Mouse (Mus musculus) layer of hippocampus, postnatal 14 days (tissue): ENCODE results near the gene Acat2. TPM values are rescaled to one million over a fixed set of nuclear protein-coding genes. Genes with fewer than 3 reads are reported as not detected.
"Not testable (repeated sequence)": the region's sequence is repeated elsewhere in the genome, so short reads cannot be mapped to it uniquely, and the experiment has no call there.

ENCODE experiments used
- DNase-seq, 2 experiments: peaks; one replicate each; pipeline ENCODE4 v3.0.0; 2021 to 2022; ENCODE audit warnings: low spot score in 2 of 2, mixed read lengths in 1 of 2
- total RNA-seq, 2 experiments: library from RNA; stranded (reverse); gene quantifications; 2 replicates each; pipeline ENCODE4 v1.2.3; 2021

Acat2 gene
- total RNA-seq, 2 experiments from 2014 or later = 82.4 to 85.9 TPM

- no peak for DNase-seq
Measured at GRCm38 (mm10) chr17:12963476-12963875, 2.9 kb upstream of the Acat2 start.

GRCm38 (mm10) chr17:12959377-12959776 lies 1.2 kb downstream of the Acat2 start:
- not testable (repeated sequence) for DNase-seq

- DNase-seq = no peak
Measured at GRCm38 (mm10) chr17:12956664-12957063, 3.9 kb downstream of the Acat2 start.

- DNase-seq = no peak
Measured at GRCm38 (mm10) chr17:12949669-12950068, 10.9 kb downstream of the Acat2 start.

- no peak for DNase-seq
Measured at GRCm38 (mm10) chr17:12942459-12943162, 17.9 kb downstream of the Acat2 start.

GRCm38 (mm10) chr17:12941543-12942260 lies 18.8 kb downstream of the Acat2 start:
- DNase-seq = no peak

GRCm38 (mm10) chr17:12940151-12940805 lies 20.3 kb downstream of the Acat2 start, which contains the start of gene Acat3:
Gene Acat3 (minus strand): TSS chr17:12940600.
- no peak for DNase-seq

- DNase-seq = not testable (repeated sequence)
Measured at GRCm38 (mm10) chr17:12939377-12940148, 21.0 kb downstream of the Acat2 start.

GRCm38 (mm10) chr17:12938077-12938476 lies 22.5 kb downstream of the Acat2 start:
- DNase-seq = no peak

GRCm38 (mm10) chr17:12937412-12937970 lies 23.1 kb downstream of the Acat2 start:
- DNase-seq = no peak

GRCm38 (mm10) chr17:12935719-12936118 lies 24.8 kb downstream of the Acat2 start:
- no peak for DNase-seq

- not testable (repeated sequence) for DNase-seq
Measured at GRCm38 (mm10) chr17:12931576-12931975, 29.0 kb downstream of the Acat2 start.

- DNase-seq = no peak
Measured at GRCm38 (mm10) chr17:12925703-12926180, 34.8 kb downstream of the Acat2 start.

- no peak for DNase-seq
Measured at GRCm38 (mm10) chr17:12925001-12925400, 35.5 kb downstream of the Acat2 start.

GRCm38 (mm10) chr17:12921073-12921472 lies 39.5 kb downstream of the Acat2 start:
- no peak for DNase-seq

GRCm38 (mm10) chr17:12916588-12917380 lies 43.8 kb downstream of the Acat2 start:
- no peak for DNase-seq

- peak; percentile 98 to 100 for DNase-seq
Measured at GRCm38 (mm10) chr17:12915881-12916583, 44.5 kb downstream of the Acat2 start, which contains the start of gene Mrpl18. Gene Mrpl18 (minus strand): TSS chr17:12916345.

- no peak for DNase-seq
Measured at GRCm38 (mm10) chr17:12915488-12915880, 45.1 kb downstream of the Acat2 start, which contains the start of gene Tcp1. Gene Tcp1 (plus strand): TSS chr17:12915701.

GRCm38 (mm10) chr17:12910391-12910790 lies 50.2 kb downstream of the Acat2 start:
- no peak for DNase-seq
